Mouse (Mus musculus) ES-E14 (cell line): ENCODE data around the gene Apc2. TPM values are rescaled to one million over a fixed set of nuclear protein-coding genes. Genes with fewer than 3 reads are reported as not detected.

ENCODE experiments used
- DNase-seq: peaks from one replicate; pipeline ENCODE4 v3.0.0-alpha.2; 2013; ENCODE audit warnings: low read depth, low spot score
- H3K27ac ChIP-seq: 2 replicates; pipeline ENCODE4 v1.5.1; 2012; ENCODE audit warnings: low read depth, mild to moderate bottlenecking, low read length, moderate library complexity, mixed read lengths; ENCODE audit not compliant: poor library complexity, insufficient read depth, severe bottlenecking
- H3K36me3 ChIP-seq: 2 replicates; pipeline ENCODE4 v1.6.1; 2012; ENCODE audit warnings: mild to moderate bottlenecking, low read length, moderate library complexity, mixed read lengths; ENCODE audit not compliant: control insufficient read depth, poor library complexity, insufficient read depth, severe bottlenecking
- H3K4me1 ChIP-seq, 2 experiments: fragments of 150-350 bp in 1 of 2; sonication (generic) in 1 of 2; 2 replicates each; pipeline ENCODE4 v1.6.1; 2012; ENCODE audit warnings: low read length in 2 of 2, mild to moderate bottlenecking in 1 of 2, mixed read lengths in 1 of 2; ENCODE audit not compliant: control insufficient read depth in 2 of 2, insufficient read depth in 2 of 2, poor library complexity in 1 of 2
- H3K4me3 ChIP-seq, 2 experiments: fragments of 150-350 bp in 1 of 2; sonication (generic) in 1 of 2; 2 replicates each; pipeline ENCODE4 v1.5.1; 2012; ENCODE audit warnings: low read length in 2 of 2, low read depth in 1 of 2, mild to moderate bottlenecking in 1 of 2, mixed read lengths in 1 of 2; ENCODE audit not compliant: insufficient read depth in 1 of 2, poor library complexity in 1 of 2, severe bottlenecking in 1 of 2
- H3K9ac ChIP-seq: 2 replicates; pipeline ENCODE4 v1.6.1; 2012; ENCODE audit warnings: low read depth, mild to moderate bottlenecking, low read length, mixed read lengths; ENCODE audit not compliant: poor library complexity, insufficient read depth, severe bottlenecking
- H3K9me3 ChIP-seq: fragments of 150-350 bp; sonication (generic); 2 replicates; pipeline ENCODE4 v1.6.1; 2012; ENCODE audit warnings: low read depth, mild to moderate bottlenecking, low read length; ENCODE audit not compliant: control insufficient read depth, insufficient read depth
- CHD2 ChIP-seq: IDR thresholded peaks from 2 replicates; pipeline ENCODE4 v1.6.1; 2014; ENCODE audit warnings: mild to moderate bottlenecking, low read depth, low read length, inconsistent platforms
- HCFC1 ChIP-seq: IDR thresholded peaks from 2 replicates; pipeline ENCODE4 v1.6.1; 2012; ENCODE audit warnings: low read length, inconsistent platforms, borderline replicate concordance; ENCODE audit not compliant: insufficient read depth
- MAFK ChIP-seq: IDR thresholded peaks from 2 replicates; pipeline ENCODE4 v1.6.1; 2014; ENCODE audit warnings: mild to moderate bottlenecking, low read depth, low read length, inconsistent platforms; ENCODE audit not compliant: insufficient read depth
- ZC3H11A ChIP-seq: IDR thresholded peaks from 2 replicates; pipeline ENCODE4 v1.6.1; 2012; ENCODE audit warnings: low read depth, mild to moderate bottlenecking, inconsistent platforms, low read length, borderline replicate concordance
- ZNF384 ChIP-seq: IDR thresholded peaks from 2 replicates; pipeline ENCODE4 v1.6.1; 2012; ENCODE audit warnings: low read depth, low read length, inconsistent platforms
- in situ Hi-C, 2 experiments: fragments of 600-800 bp; cut with MboI; formaldehyde crosslinking; loops; one replicate each; pipeline ENCODE4 v1.15.1; 2025; ENCODE audit warnings: low sequenced_read_pairs in 2 of 2, inconsistent platforms in 1 of 2; ENCODE audit not compliant: unreplicated experiment in 2 of 2
- total RNA-seq: library from RNA; depleted of rRNA; stranded (reverse); fragments of 300-350 nt; gene quantifications from 2 replicates; pipeline ENCODE4 v1.2.3, GENCODE M21; 2012

Apc2 gene
- total RNA-seq, 1 experiment: 4.6 TPM

GRCm38 (mm10) chr10:80300672-80301181 lies 5.0 kb downstream of the Apc2 start:
- H3K4me1 ChIP-seq: peaks cover 0 to 6% of the 10 kb centered on the region in 2 experiments; a peak in 2 of 4 replicates
- in situ Hi-C loops: no loop called here
- no peaks in the 10 kb centered on the region for H3K9me3 ChIP-seq
- H3K4me3 ChIP-seq: no peak overlapping the region
- no peak for TF ChIP-seq HCFC1
- H3K36me3 ChIP-seq: no peaks in the 10 kb centered on the region
- DNase-seq: no peak
- no peak overlapping the region for H3K9ac ChIP-seq
- H3K27ac ChIP-seq: no peak overlapping the region

- H3K4me3 ChIP-seq: no peak overlapping the region
Measured at GRCm38 (mm10) chr10:80301256-80302081, 5.7 kb downstream of the Apc2 start.

GRCm38 (mm10) chr10:80302082-80302355 lies 6.2 kb downstream of the Apc2 start:
- no peak for DNase-seq
- Histone ChIP-seq H3K4me1 (peaks cover 0 to under 1% of the 10 kb centered on the region in 2 experiments; a peak in 2 of 4 replicates), H3K27ac (no peak overlapping the region), H3K9ac (no peak overlapping the region), H3K9me3 (no peaks in the 10 kb centered on the region), H3K36me3 (no peaks in the 10 kb centered on the region), H3K4me3 (no peak overlapping the region)
- in situ Hi-C loops: no loop called here
- TF ChIP-seq ZC3H11A (no peak), ZNF384 (no peak), MAFK (no peak), CHD2 (no peak), HCFC1 (no peak)

More at GRCm38 (mm10) chr10:80301256-80302081, 5.7 kb downstream of the Apc2 start:
- Histone ChIP-seq H3K9me3 (no peaks in the 10 kb centered on the region), H3K36me3 (no peaks in the 10 kb centered on the region), H3K4me1 (peaks cover 0 to 6% of the 10 kb centered on the region in 2 experiments; a peak in 2 of 4 replicates), H3K9ac (no peak overlapping the region), H3K27ac (no peak overlapping the region)
- TF ChIP-seq ZC3H11A (no peak), HCFC1 (no peak), CHD2 (no peak), MAFK (no peak), ZNF384 (no peak)
- in situ Hi-C loops: no loop called here
- DNase-seq: no peak

- no peak for DNase-seq
- Histone ChIP-seq H3K4me1 (no peaks in the 10 kb centered on the region; a peak in 1 of 4 replicates), H3K27ac (no peak overlapping the region), H3K36me3 (no peaks in the 10 kb centered on the region), H3K9ac (no peak overlapping the region), H3K9me3 (no peaks in the 10 kb centered on the region), H3K4me3 (no peak overlapping the region)
- TF ChIP-seq MAFK: no peak
- TF ChIP-seq CHD2: no peak
- TF ChIP-seq ZC3H11A: no peak
- no peak for TF ChIP-seq HCFC1
- no peak for TF ChIP-seq ZNF384
- in situ Hi-C loops: no loop called here
Measured at GRCm38 (mm10) chr10:80302471-80302881, 6.7 kb downstream of the Apc2 start.

GRCm38 (mm10) chr10:80304458-80304857 lies 8.7 kb downstream of the Apc2 start:
- no peaks in the 10 kb centered on the region for H3K9me3 ChIP-seq
- no peak overlapping the region for H3K27ac ChIP-seq
- DNase-seq: no peak
- H3K9ac ChIP-seq: peak overlapping the region; percentile 42; the same call in 1 of the 2 replicates
- H3K4me3 ChIP-seq: peak overlapping the region; percentile 70 to 88
- no peaks in the 10 kb centered on the region for H3K36me3 ChIP-seq
- in situ Hi-C loops: no loop called here
- H3K4me1 ChIP-seq: no peaks in the 10 kb centered on the region
- no peak for TF ChIP-seq HCFC1
- TF ChIP-seq ZC3H11A: no peak
